Comparison of ENCODE assay signal across 8 mouse cellular contexts in genomic region chr13:3636797-3637196, GRCm38 (mm10). TPM values are rescaled to one million over a fixed set of nuclear protein-coding genes. Genes with fewer than 3 reads are reported as not detected.
DNase-seq lines count a peak whose midpoint lies in the region; ATAC-seq and TF ChIP-seq lines count a peak whose summit lies in the region.

No protein-coding gene starts in this region.

- H3K9ac ChIP-seq in intestine, embryonic 14.5 days (ENCODE audit: low read length), result no peak overlapping the region
- H3K9ac ChIP-seq in midbrain, postnatal 0 days (replicated peaks; ENCODE audit: low read length, poor library complexity, severe bottlenecking), result no peak overlapping the region

- no peaks in the 10 kb centered on the region for H3K9me3 ChIP-seq in intestine, embryonic 14.5 days (ENCODE audit: control insufficient read depth, low read length)
- no peaks in the 10 kb centered on the region for H3K9me3 ChIP-seq in midbrain, postnatal 0 days (ENCODE audit: low read length)

- ATAC-seq in intestine, embryonic 14.5 days (replicated peaks; ENCODE audit: low FRiP score, low TSS enrichment, low read depth), result no peak
- no peak for ATAC-seq in midbrain, postnatal 0 days (ENCODE audit: low FRiP score)

- no peak for TF ChIP-seq CTCF in midbrain, postnatal 0 days (IDR thresholded peaks at IDR 0.05)

- peak; percentile 14 for DNase-seq in 3134 (ENCODE audit: extremely low read depth, insufficient read length, low spot score)
- DNase-seq in CD4-positive helper T cell, adult 2 months (ENCODE audit: low read depth, low spot score), result peak; percentile 89
- DNase-seq in intestine, embryonic 14.5 days (ENCODE audit: low spot score), result peak; percentile 64
- peak; percentile 73 for DNase-seq in lung, postnatal 25 days (ENCODE audit: low spot score)
- peak; percentile 54 for DNase-seq in thymus, postnatal 25 days
- DNase-seq in cerebellum, adult 9-11 months, result no peak
- DNase-seq in cerebellum, postnatal 25 days, result no peak
- DNase-seq in midbrain, postnatal 0 days (ENCODE audit: low spot score), result no peak

- no peaks in the 10 kb centered on the region for H3K36me3 ChIP-seq in intestine, embryonic 14.5 days (ENCODE audit: control insufficient read depth, insufficient read depth, low read length)
- H3K36me3 ChIP-seq in midbrain, postnatal 0 days (ENCODE audit: insufficient read depth, low read length), result no peaks in the 10 kb centered on the region

- no peak overlapping the region for H3K4me3 ChIP-seq in intestine, embryonic 14.5 days (ENCODE audit: low read depth, low read length)
- no peak overlapping the region for H3K4me3 ChIP-seq in midbrain, postnatal 0 days (ENCODE audit: low read depth, low read length)

- peak overlapping the region; percentile 16; the same call in 1 of the 2 replicates for H3K4me2 ChIP-seq in intestine, embryonic 14.5 days (ENCODE audit: low read length)
- H3K4me2 ChIP-seq in midbrain, postnatal 0 days (ENCODE audit: low read depth, low read length, poor library complexity, severe bottlenecking), result no peak overlapping the region

- H3K4me1 ChIP-seq in intestine, embryonic 14.5 days (replicated peaks; ENCODE audit: control insufficient read depth, insufficient read depth, low read length), result peaks cover 9% of the 10 kb centered on the region
- H3K4me1 ChIP-seq in midbrain, postnatal 0 days (ENCODE audit: insufficient read depth, low read length), result no peaks in the 10 kb centered on the region

- no peaks in the 10 kb centered on the region for H3K27me3 ChIP-seq in intestine, embryonic 14.5 days (replicated peaks; ENCODE audit: control insufficient read depth, insufficient read depth, low read length)
- no peaks in the 10 kb centered on the region for H3K27me3 ChIP-seq in midbrain, postnatal 0 days (ENCODE audit: insufficient read depth, low read length)

- WGBS in intestine, embryonic 14.5 days, result 55% methylated on average over 11 of the region's 11 CpGs
- 70% methylated on average over 11 of the region's 11 CpGs for WGBS in midbrain, postnatal 0 days

- no peak overlapping the region for H3K27ac ChIP-seq in intestine, embryonic 14.5 days (ENCODE audit: low read depth)
- H3K27ac ChIP-seq in midbrain, postnatal 0 days (ENCODE audit: low read depth, low read length), result no peak overlapping the region

RNA-seq across cellular contexts. Expression of gene Asb13, which starts 3.0 kb away (rescaled TPM):
- polyA plus RNA-seq in intestine, embryonic 14.5 days (2014; fragmentation: Nextera tagmentation; extraction: Ambion mirVana), result 8.5 and 12.3 TPM in 2 replicates
- 10.9 and 16.8 TPM in 2 replicates for total RNA-seq in midbrain, postnatal 0 days (2014; rRNA removed)
- polyA plus RNA-seq in midbrain, postnatal 0 days (2015; fragmentation: Nextera tagmentation; extraction: Ambion mirVana), result 15.1 and 17.3 TPM in 2 replicates

RNA-seq across cellular contexts. Expression of gene Fam208b, which starts 25.9 kb away (rescaled TPM):
- polyA plus RNA-seq in intestine, embryonic 14.5 days (2014; fragmentation: Nextera tagmentation; extraction: Ambion mirVana), result 13.8 and 17.3 TPM in 2 replicates
- 34.9 and 40.8 TPM in 2 replicates for total RNA-seq in midbrain, postnatal 0 days (2014; rRNA removed)
- polyA plus RNA-seq in midbrain, postnatal 0 days (2015; fragmentation: Nextera tagmentation; extraction: Ambion mirVana), result 6.8 and 10.1 TPM in 2 replicates

Comparison
In these comparisons a context has a peak if more than half of its experiments do, and no peak if none do; other contexts are left out.
1. DNase-seq: peak in 3134 (single experiment), CD4-positive helper T cell, adult 2 months (single experiment), intestine, embryonic 14.5 days (single experiment), lung, postnatal 25 days (single experiment) and thymus, postnatal 25 days (single experiment); none in cerebellum, adult 9-11 months (single experiment), cerebellum, postnatal 25 days (0 of 2) and midbrain, postnatal 0 days (single experiment).